Mouse (Mus musculus) stomach, postnatal 0 days (tissue): ENCODE results near the gene Steap3. TPM values are rescaled to one million over a fixed set of nuclear protein-coding genes. Genes with fewer than 3 reads are reported as not detected.

Source experiments
- ATAC-seq: fragments of 200-750 bp; cut with Nextera tagmentation; 2 replicates; pipeline ENCODE4 v1.8.0; 2017; ENCODE audit not compliant: low FRiP score, low TSS enrichment
- DNase-seq: peaks from one replicate; pipeline ENCODE4 v3.0.0-alpha.2; 2016; ENCODE audit warnings: low spot score
- H3K27ac ChIP-seq: fragments of 300-500 bp; sonication (generic); replicated peaks from 2 replicates; pipeline ENCODE4 v1.5.1; 2014; ENCODE audit warnings: mild to moderate bottlenecking, control low read depth
- H3K27me3 ChIP-seq: fragments of 300-500 bp; sonication (generic); 2 replicates; pipeline ENCODE4 v1.6.1; 2014; ENCODE audit warnings: low read length; ENCODE audit not compliant: control insufficient read depth, insufficient read depth
- H3K36me3 ChIP-seq: fragments of 300-500 bp; sonication (generic); 2 replicates; pipeline ENCODE4 v1.6.1; 2014; ENCODE audit warnings: low read length, mixed read lengths; ENCODE audit not compliant: control insufficient read depth, insufficient read depth
- H3K4me1 ChIP-seq: fragments of 300-500 bp; sonication (generic); replicated peaks from 2 replicates; pipeline ENCODE4 v1.6.1; 2014; ENCODE audit warnings: antibody characterized with exemption; ENCODE audit not compliant: control insufficient read depth, insufficient read depth
- H3K4me2 ChIP-seq: fragments of 300-500 bp; sonication (generic); replicated peaks from 2 replicates; pipeline ENCODE4 v1.6.1; 2014; ENCODE audit warnings: low read depth, mild to moderate bottlenecking, control low read depth, moderate library complexity
- H3K4me3 ChIP-seq: fragments of 300-500 bp; sonication (generic); 2 replicates; pipeline ENCODE4 v1.5.1; 2014; ENCODE audit warnings: low read depth, low read length, control low read depth
- H3K9ac ChIP-seq: fragments of 300-500 bp; sonication (generic); 2 replicates; pipeline ENCODE4 v1.6.1; 2014; ENCODE audit warnings: mild to moderate bottlenecking, low read length, control low read depth, mixed read lengths
- H3K9me3 ChIP-seq: fragments of 300-500 bp; sonication (generic); 2 replicates; pipeline ENCODE4 v1.6.1; 2016; ENCODE audit warnings: low read length; ENCODE audit not compliant: control insufficient read depth
- CTCF ChIP-seq: IDR thresholded peaks from 2 replicates; pipeline ENCODE4 v1.5.1; 2016; ENCODE audit warnings: antibody characterized with exemption, low read depth, mild to moderate bottlenecking, moderate library complexity
- EP300 ChIP-seq: optimal IDR thresholded peaks from 2 replicates; pipeline ENCODE3; 2016; ENCODE audit warnings: antibody characterized with exemption
- WGBS: fragments of 180-500 bp; shearing (Covaris S2); extraction: QIAGEN DNeasy Blood & Tissue Kit; methylation state at CpG from one replicate; pipeline ENCODE4 v1.1.7; 2014; 5-methylcytosine and 5-hydroxymethylcytosine counted together
- polyA plus RNA-seq: library from polyadenylated mRNA; unstranded; fragments of >200 nt; fragmentation: Nextera tagmentation; extraction: Ambion mirVana; gene quantifications from 2 replicates; pipeline ENCODE4 v1.2.1, GENCODE M21; 2015

Gene Steap3
- polyA plus RNA-seq, 1 experiment from 2014 or later = 3.2 TPM

- Histone ChIP-seq H3K36me3 (no peaks in the 10 kb centered on the region), H3K4me2 (no peak overlapping the region), H3K9ac (no peak overlapping the region), H3K4me1 (no peaks in the 10 kb centered on the region), H3K27me3 (no peaks in the 10 kb centered on the region), H3K27ac (no peak overlapping the region), H3K9me3 (no peaks in the 10 kb centered on the region), H3K4me3 (no peak overlapping the region)
- TF ChIP-seq CTCF = no peak
- TF ChIP-seq EP300 = no peak
- WGBS = 87% methylated on average over 5 of the region's 5 CpGs
- ATAC-seq = no peak
- DNase-seq = no peak
Observed at GRCm38 (mm10) chr1:120249842-120250241, 22.7 kb downstream of the Steap3 start.

DNA sequence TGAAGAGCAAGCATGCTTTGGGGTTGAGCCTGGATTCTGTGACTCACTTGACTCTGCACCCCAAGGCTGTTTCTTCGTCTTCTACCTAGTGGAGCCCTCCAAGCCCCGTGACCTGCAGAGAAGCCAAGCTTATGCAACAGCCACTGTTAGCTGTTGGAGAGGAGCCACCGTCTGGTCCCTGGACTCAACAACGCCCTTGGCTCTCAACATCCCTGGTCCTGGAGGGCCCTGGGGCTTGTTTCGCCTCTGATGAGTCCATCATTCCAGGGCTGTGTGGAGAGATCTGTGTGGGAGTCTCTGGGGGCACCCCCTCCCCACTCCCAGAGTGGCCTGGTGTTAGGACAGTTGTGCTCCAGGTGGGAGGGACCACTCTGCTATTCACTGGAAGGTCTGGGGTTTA is 24.3 kb downstream of the Steap3 start:
- TF ChIP-seq CTCF (no peak), EP300 (no peak)
- no peak overlapping the region; the same call in 1 of the 2 replicates for H3K27ac ChIP-seq
- DNase-seq = no peak
- no peaks in the 10 kb centered on the region for H3K36me3 ChIP-seq
- no peaks in the 10 kb centered on the region for H3K4me1 ChIP-seq
- no peak overlapping the region for H3K9ac ChIP-seq
- ATAC-seq = peak; percentile 56; the same call in 1 of the 2 replicates
- no peaks in the 10 kb centered on the region for H3K27me3 ChIP-seq
- no peak overlapping the region for H3K4me3 ChIP-seq
- 47% methylated on average over 5 of the region's 5 CpGs for WGBS
- no peaks in the 10 kb centered on the region for H3K9me3 ChIP-seq
- no peak overlapping the region for H3K4me2 ChIP-seq

DNA sequence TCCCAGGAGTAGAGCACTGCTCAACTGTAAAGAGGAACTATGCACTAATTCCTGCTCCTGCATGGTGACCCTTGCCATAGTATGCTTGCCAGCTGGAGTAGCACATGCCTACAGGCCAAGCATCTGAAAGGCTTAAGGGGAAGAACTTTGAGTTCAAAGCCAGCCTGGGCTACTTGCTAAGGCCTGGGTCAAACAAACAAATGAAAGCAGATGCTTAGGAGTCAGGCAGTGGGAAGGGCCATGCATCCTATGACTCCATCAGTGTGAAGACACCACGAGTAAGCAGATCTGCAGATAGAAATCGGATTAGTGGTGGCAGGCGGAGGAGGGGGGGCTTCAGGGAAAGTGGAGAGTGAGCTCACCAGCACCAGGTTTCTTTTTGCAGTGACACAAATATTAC is 25.2 kb downstream of the Steap3 start:
- WGBS = 69% methylated on average over 3 of the region's 3 CpGs

DNA sequence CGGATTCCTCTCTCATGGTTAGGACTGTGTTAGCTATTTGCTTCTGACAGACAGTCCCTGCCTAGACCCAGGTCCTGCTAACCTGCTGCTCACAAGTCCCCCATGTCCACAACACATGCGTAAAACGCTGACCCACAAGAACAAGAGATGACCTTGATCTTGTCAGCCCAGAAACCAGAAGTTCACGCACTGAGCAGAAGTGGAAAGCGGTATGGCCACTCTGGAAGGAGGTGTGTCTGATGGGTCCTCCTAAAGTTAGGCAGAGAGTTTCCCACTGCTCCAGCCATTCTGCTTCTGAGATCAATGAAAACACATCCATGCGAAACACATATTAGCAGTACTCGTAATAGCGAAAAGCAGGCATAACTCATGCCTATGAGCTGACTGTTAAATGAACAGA is 25.6 kb downstream of the Steap3 start:
- no peaks in the 10 kb centered on the region for H3K27me3 ChIP-seq
- H3K36me3 ChIP-seq = no peaks in the 10 kb centered on the region
- no peak for TF ChIP-seq EP300
- TF ChIP-seq CTCF = no peak
- no peaks in the 10 kb centered on the region for H3K9me3 ChIP-seq
- DNase-seq = no peak
- no peak overlapping the region for H3K9ac ChIP-seq
- no peak overlapping the region for H3K4me3 ChIP-seq
- H3K4me1 ChIP-seq = no peaks in the 10 kb centered on the region
- WGBS = 90% methylated on average over 8 of the region's 8 CpGs
- no peak overlapping the region for H3K27ac ChIP-seq
- no peak overlapping the region for H3K4me2 ChIP-seq
- ATAC-seq = no peak

More for the DNA sequence above, 25.2 kb downstream of the Steap3 start:
- Histone ChIP-seq H3K36me3 (no peaks in the 10 kb centered on the region), H3K4me1 (no peaks in the 10 kb centered on the region), H3K4me3 (no peak overlapping the region), H3K27ac (no peak overlapping the region), H3K9ac (no peak overlapping the region), H3K27me3 (no peaks in the 10 kb centered on the region), H3K9me3 (no peaks in the 10 kb centered on the region), H3K4me2 (no peak overlapping the region)
- TF ChIP-seq EP300 (no peak), CTCF (no peak)
- ATAC-seq (no peak), DNase-seq (no peak)

DNA sequence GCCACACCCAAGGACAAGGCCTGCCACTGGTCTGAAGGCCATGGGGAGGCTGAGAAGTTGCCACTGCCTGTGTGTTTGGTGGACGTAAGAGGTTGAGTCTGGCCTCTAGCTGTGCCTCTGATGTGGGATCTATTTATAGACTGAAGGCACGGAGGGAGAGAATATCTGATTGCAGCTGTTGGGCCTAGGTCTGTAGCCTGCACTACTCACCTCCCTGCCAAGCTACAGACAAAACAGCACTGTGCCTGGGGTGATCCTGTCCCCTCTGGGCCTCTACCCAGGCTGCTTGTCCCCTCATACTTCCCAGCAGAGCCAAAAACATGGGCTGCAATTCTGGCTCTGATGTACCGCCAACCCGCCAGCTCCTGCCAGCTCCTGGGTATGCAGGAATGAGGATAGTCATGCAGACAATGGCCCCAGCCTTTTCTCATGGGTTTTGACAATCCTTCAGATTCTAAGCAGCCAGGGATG is 26.8 kb downstream of the Steap3 start:
- Histone ChIP-seq H3K4me3 (no peak overlapping the region), H3K4me1 (no peaks in the 10 kb centered on the region), H3K27ac (no peak overlapping the region), H3K9ac (no peak overlapping the region), H3K9me3 (no peaks in the 10 kb centered on the region), H3K4me2 (no peak overlapping the region), H3K36me3 (no peaks in the 10 kb centered on the region), H3K27me3 (no peaks in the 10 kb centered on the region)
- DNase-seq (no peak), ATAC-seq (no peak)
- 60% methylated on average over 4 of the region's 4 CpGs for WGBS
- TF ChIP-seq CTCF (no peak), EP300 (no peak)

DNA sequence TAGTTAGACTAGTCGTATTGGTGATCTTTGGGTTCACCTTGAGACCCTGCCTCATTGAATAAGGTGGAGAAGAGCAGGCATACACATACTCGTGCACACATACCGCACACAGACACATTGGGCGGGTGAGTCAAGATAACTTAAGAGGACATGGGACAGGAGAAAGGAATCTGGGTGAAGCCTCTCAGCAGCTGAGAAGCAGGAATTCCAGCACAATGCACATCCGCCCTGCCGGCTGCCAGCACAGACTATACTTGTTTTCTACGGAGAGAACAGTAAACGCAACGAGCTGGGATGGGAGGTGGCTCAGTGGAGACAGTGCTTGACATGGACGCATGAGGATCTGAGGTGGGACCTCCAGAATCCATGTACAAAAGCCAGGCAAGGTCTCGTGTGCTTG is 27.9 kb downstream of the Steap3 start:
- Histone ChIP-seq H3K27me3 (no peaks in the 10 kb centered on the region), H3K4me3 (no peak overlapping the region), H3K9me3 (no peaks in the 10 kb centered on the region), H3K4me2 (no peak overlapping the region), H3K27ac (no peak overlapping the region), H3K9ac (no peak overlapping the region), H3K36me3 (no peaks in the 10 kb centered on the region), H3K4me1 (no peaks in the 10 kb centered on the region)
- TF ChIP-seq CTCF (no peak), EP300 (no peak)
- WGBS = 76% methylated on average over 11 of the region's 11 CpGs
- no peak for DNase-seq
- ATAC-seq = no peak
